Mouse (Mus musculus) testis, postnatal 14 days (tissue): ENCODE data around the gene Nudt1.
"Not testable (repeated sequence)": the region's sequence is repeated elsewhere in the genome, so short reads cannot be mapped to it uniquely, and the experiment has no call there.

Source experiments
- DNase-seq: peaks from one replicate; pipeline ENCODE4 v3.0.0; 2021; ENCODE audit warnings: low spot score

Gene Nudt1

GRCm38 (mm10) chr5:140342880-140343279 lies 21.4 kb downstream of the Nudt1 start:
- DNase-seq = no peak

GRCm38 (mm10) chr5:140345244-140345643 lies 23.8 kb downstream of the Nudt1 start:
- DNase-seq = no peak

GRCm38 (mm10) chr5:140346050-140346449 lies 24.6 kb downstream of the Nudt1 start:
- DNase-seq = no peak

GRCm38 (mm10) chr5:140349882-140350281 lies 28.4 kb downstream of the Nudt1 start:
- DNase-seq = no peak

- no peak for DNase-seq
Measured at GRCm38 (mm10) chr5:140350731-140351497, 29.5 kb downstream of the Nudt1 start.

- DNase-seq = no peak
Measured at GRCm38 (mm10) chr5:140352352-140352751, 30.9 kb downstream of the Nudt1 start.

GRCm38 (mm10) chr5:140355934-140356333 lies 34.5 kb downstream of the Nudt1 start:
- no peak for DNase-seq

- DNase-seq = no peak
Measured at GRCm38 (mm10) chr5:140357466-140357865, 36.0 kb downstream of the Nudt1 start.

- no peak for DNase-seq
Measured at GRCm38 (mm10) chr5:140359930-140360674, 38.6 kb downstream of the Nudt1 start.

- no peak for DNase-seq
Measured at GRCm38 (mm10) chr5:140364415-140364814, 43.0 kb downstream of the Nudt1 start.

- DNase-seq = not testable (repeated sequence)
Measured at GRCm38 (mm10) chr5:140368126-140368525, 46.7 kb downstream of the Nudt1 start.

- DNase-seq = no peak
Measured at GRCm38 (mm10) chr5:140368926-140369325, 47.5 kb downstream of the Nudt1 start.

GRCm38 (mm10) chr5:140369466-140369865 lies 48.0 kb downstream of the Nudt1 start:
- DNase-seq = no peak

- no peak for DNase-seq
Measured at GRCm38 (mm10) chr5:140370446-140371254, 49.2 kb downstream of the Nudt1 start.

- no peak for DNase-seq
Measured at GRCm38 (mm10) chr5:140371671-140372070, 50.2 kb downstream of the Nudt1 start.

GRCm38 (mm10) chr5:140373711-140374110 lies 52.3 kb downstream of the Nudt1 start:
- DNase-seq = no peak

- DNase-seq = no peak
Measured at GRCm38 (mm10) chr5:140374226-140374625, 52.8 kb downstream of the Nudt1 start.

- DNase-seq = no peak
Measured at GRCm38 (mm10) chr5:140375249-140375829, 53.9 kb downstream of the Nudt1 start.

GRCm38 (mm10) chr5:140378121-140378853 lies 56.8 kb downstream of the Nudt1 start:
- DNase-seq = no peak

GRCm38 (mm10) chr5:140379299-140379698 lies 57.8 kb downstream of the Nudt1 start:
- DNase-seq = no peak

GRCm38 (mm10) chr5:140381156-140381555 lies 59.7 kb downstream of the Nudt1 start:
- no peak for DNase-seq
